In the genomic region with DNA sequence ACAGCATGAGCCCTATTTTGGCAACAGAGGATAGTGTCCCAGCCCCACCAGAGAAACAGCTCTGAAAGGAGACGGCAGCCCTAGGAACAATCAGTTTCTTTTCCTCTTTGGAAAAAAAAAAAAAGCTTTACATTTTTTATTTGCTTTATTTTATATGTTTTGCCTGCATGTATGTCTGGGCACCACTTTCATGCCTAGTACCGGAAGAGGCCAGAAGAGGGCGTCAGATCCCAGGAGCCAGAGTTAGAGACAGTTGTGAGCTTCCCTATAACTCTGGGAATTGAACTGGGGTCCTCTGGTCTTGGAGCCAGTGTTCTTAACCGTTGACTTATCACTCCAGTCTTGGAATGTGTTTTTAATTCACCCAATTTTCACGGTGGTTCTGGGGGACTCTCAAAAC, we compare ENCODE assay signal across 26 mouse cellular contexts. TPM values are rescaled to one million over a fixed set of nuclear protein-coding genes. Genes with fewer than 3 reads are reported as not detected.
A peak's percentile ranks its signal among the peaks of the same experiment; 100 is the strongest.
DNase-seq lines count a peak whose midpoint lies in the region; ATAC-seq and TF ChIP-seq lines count a peak whose summit lies in the region.
"Had no signal": no experiment of that assay in that cellular context is flagged by ENCODE, and none has a peak within 500 bp of the region (broad histone marks: within the 10 kb centered on the region; RNA-seq: fewer than 3 reads in every experiment).

No protein-coding gene starts in this region.

- no peak for DNase-seq in gastrocnemius, adult 2 months
- DNase-seq in gastrocnemius, adult 18-20 months (ENCODE audit: low spot score): no peak
- no peak for DNase-seq in liver, adult 2 months (ENCODE audit: extremely low read depth, low read depth, low spot score)
- DNase-seq in liver: no peak
- no peak for DNase-seq in testis, postnatal 14 days (ENCODE audit: low spot score)
- no peak for DNase-seq in stomach, postnatal 0 days (ENCODE audit: low spot score)
- no peak for DNase-seq in limb, embryonic 10.5 days (ENCODE audit: low spot score)
- DNase-seq: adrenal gland, postnatal 10 days; cerebellum, postnatal 10 days; gastrocnemius, postnatal 10 days; heart, adult 11 months; kidney, adult 8-10 months; kidney, postnatal 25 days; lung, adult 2 months; thymus, adult 18-20 months had no signal

- H3K36me3 ChIP-seq in liver, adult 2 months (ENCODE audit: control insufficient read depth, insufficient read depth, low read length): no peaks in the 10 kb centered on the region
- H3K36me3 ChIP-seq in testis, adult 2 months (ENCODE audit: control insufficient read depth, insufficient read depth, low read length): no peaks in the 10 kb centered on the region
- H3K36me3 ChIP-seq in stomach, postnatal 0 days (ENCODE audit: control insufficient read depth, insufficient read depth, low read length): no peaks in the 10 kb centered on the region
- H3K36me3 ChIP-seq in limb, embryonic 10.5 days: no peaks in the 10 kb centered on the region
- H3K36me3 ChIP-seq: embryonic facial prominence, embryonic 15.5 days; heart, embryonic 13.5 days; limb, embryonic 13.5 days; midbrain, embryonic 12.5 days had no signal

- no peak for TF ChIP-seq EP300 in stomach, postnatal 0 days (optimal IDR thresholded peaks at IDR 0.05)

- no peak overlapping the region for H3K9ac ChIP-seq in liver, adult 2 months (ENCODE audit: low read depth, low read length)
- H3K9ac ChIP-seq in stomach, postnatal 0 days (ENCODE audit: low read length): no peak overlapping the region
- H3K9ac ChIP-seq: embryonic facial prominence, embryonic 15.5 days; heart, embryonic 13.5 days; hindbrain, embryonic 14.5 days; limb, embryonic 13.5 days; midbrain, embryonic 12.5 days had no signal

- peak; percentile 15; the same call in 1 of the 2 replicates for TF ChIP-seq CTCF in gastrocnemius, adult 2 months (IDR thresholded peaks at IDR 0.05)
- peak; percentile 11; the same call in 1 of the 2 replicates for TF ChIP-seq CTCF in liver, adult 2 months (IDR thresholded peaks at IDR 0.05; ENCODE audit: low read depth, low read length)
- peak; percentile 31; the same call in 1 of the 2 replicates for TF ChIP-seq CTCF in testis, adult 2 months (IDR thresholded peaks at IDR 0.05; ENCODE audit: control insufficient read depth, insufficient read depth, insufficient replicate concordance, low read depth, low read length)
- peak; percentile 36 for TF ChIP-seq CTCF in stomach, postnatal 0 days (IDR thresholded peaks at IDR 0.05; ENCODE audit: low read depth)

- intact Hi-C loops in gastrocnemius, adult 2 months (cut with DNase I): no loop called here

- WGBS in liver, adult 2 months: 72% methylated on average over 5 of the region's 5 CpGs
- WGBS in stomach, postnatal 0 days: 67% methylated on average over 5 of the region's 5 CpGs
- 74% methylated on average over 5 of the region's 5 CpGs for WGBS in limb, embryonic 10.5 days

- H3K79me2 ChIP-seq in liver, adult 2 months (ENCODE audit: control insufficient read depth, insufficient read depth, low read length): no peaks in the 10 kb centered on the region

- H3K27me3 ChIP-seq in liver, adult 2 months (ENCODE audit: control insufficient read depth, insufficient read depth, low read length): 0 out of 2 replicates have a peak, but pooled peaks cover 4% of the 10 kb centered on the region
- no peaks in the 10 kb centered on the region for H3K27me3 ChIP-seq in testis, adult 2 months (ENCODE audit: control insufficient read depth, insufficient read depth, low read length)
- H3K27me3 ChIP-seq in stomach, postnatal 0 days (ENCODE audit: control insufficient read depth, insufficient read depth, low read length): no peaks in the 10 kb centered on the region
- peaks cover 21% of the 10 kb centered on the region for H3K27me3 ChIP-seq in limb, embryonic 10.5 days (ENCODE audit: low read depth, poor library complexity, severe bottlenecking)
- H3K27me3 ChIP-seq: CH12.LX; embryonic facial prominence, embryonic 15.5 days had no signal

- H3K4me3 ChIP-seq in gastrocnemius, adult 2 months: no peak overlapping the region
- H3K4me3 ChIP-seq in liver, adult 2 months (ENCODE audit: insufficient read depth, low read depth, low read length): no peak overlapping the region
- H3K4me3 ChIP-seq in testis, adult 2 months (ENCODE audit: control insufficient read depth, low read depth, low read length): no peak overlapping the region
- H3K4me3 ChIP-seq in stomach, postnatal 0 days (ENCODE audit: low read depth, low read length): no peak overlapping the region
- no peak overlapping the region for H3K4me3 ChIP-seq in limb, embryonic 10.5 days
- H3K4me3 ChIP-seq: embryonic facial prominence, embryonic 15.5 days; heart, embryonic 13.5 days; limb, embryonic 13.5 days; midbrain, embryonic 12.5 days; myocyte had no signal

- H3K9me3 ChIP-seq in stomach, postnatal 0 days (ENCODE audit: control insufficient read depth, low read length): no peaks in the 10 kb centered on the region
- no peaks in the 10 kb centered on the region for H3K9me3 ChIP-seq in limb, embryonic 10.5 days (replicated peaks)
- H3K9me3 ChIP-seq: embryonic facial prominence, embryonic 15.5 days; heart, embryonic 13.5 days; limb, embryonic 13.5 days; midbrain, embryonic 12.5 days had no signal

- ATAC-seq in stomach, postnatal 0 days (ENCODE audit: low FRiP score, low TSS enrichment): no peak
- ATAC-seq: activated CD4-positive, CD25-positive, alpha-beta regulatory T cell, adult 4 months had no signal

- no peaks in the 10 kb centered on the region for H3K4me1 ChIP-seq in liver, adult 2 months (ENCODE audit: control insufficient read depth, insufficient read depth, low read length)
- peaks cover 5% of the 10 kb centered on the region for H3K4me1 ChIP-seq in testis, adult 2 months (ENCODE audit: control insufficient read depth, insufficient read depth, low read length)
- H3K4me1 ChIP-seq in stomach, postnatal 0 days (replicated peaks; ENCODE audit: control insufficient read depth, insufficient read depth): no peaks in the 10 kb centered on the region
- H3K4me1 ChIP-seq in limb, embryonic 10.5 days: peaks cover 39% of the 10 kb centered on the region

- no peak overlapping the region for H3K27ac ChIP-seq in gastrocnemius, adult 2 months
- H3K27ac ChIP-seq in liver, adult 2 months (replicated peaks; ENCODE audit: insufficient read depth, low read depth, low read length): no peak overlapping the region
- H3K27ac ChIP-seq in testis, adult 2 months (ENCODE audit: control insufficient read depth, insufficient read depth, low read depth, low read length): no peak overlapping the region
- no peak overlapping the region for H3K27ac ChIP-seq in stomach, postnatal 0 days (replicated peaks)
- H3K27ac ChIP-seq in limb, embryonic 10.5 days: no peak overlapping the region
- H3K27ac ChIP-seq: embryonic facial prominence, embryonic 15.5 days; heart, embryonic 13.5 days; hindbrain, embryonic 14.5 days; limb, embryonic 13.5 days; midbrain, embryonic 12.5 days had no signal

- TF ChIP-seq POLR2A in liver, adult 2 months (IDR thresholded peaks at IDR 0.05; ENCODE audit: extremely low read depth, insufficient read depth, low read length): no peak
- no peak for TF ChIP-seq POLR2A in testis, adult 2 months (IDR thresholded peaks at IDR 0.05; ENCODE audit: control insufficient read depth, low read depth, low read length)

- no peak overlapping the region for H3K4me2 ChIP-seq in stomach, postnatal 0 days (replicated peaks; ENCODE audit: low read depth)
- H3K4me2 ChIP-seq: embryonic facial prominence, embryonic 15.5 days; heart, embryonic 13.5 days; hindbrain, embryonic 14.5 days; limb, embryonic 13.5 days; midbrain, embryonic 12.5 days had no signal

RNA-seq across cellular contexts. Expression of gene Fgf8, which starts 20.5 kb away (rescaled TPM):
- total RNA-seq in gastrocnemius, adult 2 months (2021): not detected
- not detected for total RNA-seq in gastrocnemius, adult 18-20 months (2021)
- not detected in 2 replicates for total RNA-seq in liver, adult 2 months (2014; rRNA removed)
- polyA plus RNA-seq in liver, adult 2 months (2012; rRNA removed): not detected in 2 replicates
- 1.4 and 1.5 TPM in 2 replicates for polyA plus RNA-seq in testis, adult 2 months (2012; rRNA removed)
- not detected in 2 replicates for polyA plus RNA-seq in stomach, postnatal 0 days (2015; fragmentation: Nextera tagmentation; extraction: Ambion mirVana)
- 78.5 and 105 TPM in 2 replicates for polyA plus RNA-seq in limb, embryonic 10.5 days (2016; fragmentation: Nextera tagmentation; extraction: Ambion mirVana)
- total RNA-seq: adrenal gland, postnatal 10 days; CH12.LX; gastrocnemius, postnatal 10 days; heart, postnatal 25 days; layer of hippocampus, postnatal 10 days had no signal
- polyA plus RNA-seq: activated CD4-positive, CD25-positive, alpha-beta regulatory T cell, adult 4 months; lung, adult 2 months; myocyte had no signal

RNA-seq across cellular contexts. Expression of gene Npm3, which starts 27.2 kb away (rescaled TPM):
- total RNA-seq in gastrocnemius, adult 2 months (2021): 10 to 100 TPM; 11.0 to 13.3 TPM
- total RNA-seq in gastrocnemius, adult 18-20 months (2021): 10 to 100 TPM; 10.1 to 11.0 TPM
- 23.0 and 29.1 TPM in 2 replicates for total RNA-seq in liver, adult 2 months (2014; rRNA removed)
- polyA plus RNA-seq in liver, adult 2 months (2012; rRNA removed): 31.7 and 32.2 TPM in 2 replicates
- polyA plus RNA-seq in testis, adult 2 months (2012; rRNA removed): 212 and 245 TPM in 2 replicates
- polyA plus RNA-seq in stomach, postnatal 0 days (2015; fragmentation: Nextera tagmentation; extraction: Ambion mirVana): 9.9 and 10.9 TPM in 2 replicates
- 13.3 and 14.9 TPM in 2 replicates for polyA plus RNA-seq in limb, embryonic 10.5 days (2016; fragmentation: Nextera tagmentation; extraction: Ambion mirVana)

Comparison
In these comparisons a context has a peak if more than half of its experiments do, and no peak if none do; other contexts are left out.
1. RNA of gene Fgf8, which starts 20.5 kb away (polyA plus RNA-seq): 78.5 to 105 TPM in limb, embryonic 10.5 days; 1.4 to 1.5 TPM in testis, adult 2 months, not detected in liver, adult 2 months and not detected in stomach, postnatal 0 days; every median in the first group is over 10 times any median in the second.
2. Peak in every context shown above with its lines, with median percentiles within 50 percentile points of each other: CTCF ChIP-seq.